Mouse (Mus musculus): Measurements from ENCODE around the gene S1pr2.
"Not testable (repeated sequence)": the region's sequence is repeated elsewhere in the genome, so short reads cannot be mapped to it uniquely, and the experiment has no call there.

The S1pr2 gene

GRCm38 (mm10) chr9:20976216-20976960, at the start of gene S1pr2:
Gene S1pr2, minus strand, starts transcription at chr9:20976781.
- no peak for DNase-seq

- no peak for DNase-seq
Measured at GRCm38 (mm10) chr9:21025258-21025810, 48.8 kb upstream of the S1pr2 start.

GRCm38 (mm10) chr9:21022726-21023125, 46.1 kb upstream of the S1pr2 start:
- DNase-seq, result no peak

- no peak for DNase-seq
Measured at GRCm38 (mm10) chr9:21022288-21022687, 45.7 kb upstream of the S1pr2 start.

- DNase-seq, result no peak
Measured at GRCm38 (mm10) chr9:21021363-21021762, 44.8 kb upstream of the S1pr2 start.

- DNase-seq, result no peak
Measured at GRCm38 (mm10) chr9:21018600-21018999, 42.0 kb upstream of the S1pr2 start.

GRCm38 (mm10) chr9:21017177-21017575, 40.6 kb upstream of the S1pr2 start:
- no peak for DNase-seq

GRCm38 (mm10) chr9:21016331-21017176, 40.0 kb upstream of the S1pr2 start:
- no peak for DNase-seq

- no peak for DNase-seq
Measured at GRCm38 (mm10) chr9:21015571-21016130, 39.1 kb upstream of the S1pr2 start, which contains the start of gene Icam1. Gene Icam1, plus strand, starts transcription at chr9:21015985.

- no peak for DNase-seq
Measured at GRCm38 (mm10) chr9:21014691-21015570, 38.4 kb upstream of the S1pr2 start.

GRCm38 (mm10) chr9:21012368-21012767, 35.8 kb upstream of the S1pr2 start:
- DNase-seq, result no peak

GRCm38 (mm10) chr9:21011846-21012312, 35.3 kb upstream of the S1pr2 start:
- no peak for DNase-seq

GRCm38 (mm10) chr9:21010939-21011541, 34.5 kb upstream of the S1pr2 start:
- DNase-seq, result not testable (repeated sequence)

- DNase-seq, result no peak
Measured at GRCm38 (mm10) chr9:21010362-21010761, 33.8 kb upstream of the S1pr2 start.

GRCm38 (mm10) chr9:21008007-21008406, 31.4 kb upstream of the S1pr2 start:
- DNase-seq, result no peak

GRCm38 (mm10) chr9:21007313-21007952, 30.9 kb upstream of the S1pr2 start:
- no peak for DNase-seq

GRCm38 (mm10) chr9:21002627-21003551, 26.3 kb upstream of the S1pr2 start, which contains the start of gene Mrpl4:
Gene Mrpl4, plus strand, starts transcription at chr9:21002738.
- peak; percentile 84 for DNase-seq

- no peak for DNase-seq
Measured at GRCm38 (mm10) chr9:21002270-21002626, 25.7 kb upstream of the S1pr2 start.

- DNase-seq, result no peak
Measured at GRCm38 (mm10) chr9:21001651-21002200, 25.1 kb upstream of the S1pr2 start.

GRCm38 (mm10) chr9:21000811-21001210, 24.2 kb upstream of the S1pr2 start:
- no peak for DNase-seq
